Mouse (Mus musculus) intestine, embryonic 16.5 days (tissue): ENCODE results near the gene Txk. TPM values are rescaled to one million over a fixed set of nuclear protein-coding genes. Genes with fewer than 3 reads are reported as not detected.

Experiments
- ATAC-seq: fragments of 200-750 bp; cut with Nextera tagmentation; 2 replicates; pipeline ENCODE4 v1.8.0; 2017; ENCODE audit warnings: moderate TSS enrichment, moderate library complexity
- H3K27ac ChIP-seq: fragments of 300-500 bp; sonication (generic); 2 replicates; pipeline ENCODE4 v1.5.1; 2014; ENCODE audit warnings: mild to moderate bottlenecking, low read length
- H3K27me3 ChIP-seq: fragments of 300-500 bp; sonication (generic); replicated peaks from 2 replicates; pipeline ENCODE4 v1.6.1; 2014; ENCODE audit warnings: low read length, control low read depth, mixed read lengths; ENCODE audit not compliant: control insufficient read depth, insufficient read depth
- H3K36me3 ChIP-seq: fragments of 300-500 bp; sonication (generic); 2 replicates; pipeline ENCODE4 v1.6.1; 2014; ENCODE audit warnings: low read length, control low read depth; ENCODE audit not compliant: control insufficient read depth, insufficient read depth
- H3K4me1 ChIP-seq: fragments of 300-500 bp; sonication (generic); 2 replicates; pipeline ENCODE4 v1.6.1; 2014; ENCODE audit warnings: low read length, control low read depth, mixed read lengths; ENCODE audit not compliant: control insufficient read depth, insufficient read depth
- H3K4me2 ChIP-seq: fragments of 300-500 bp; sonication (generic); 2 replicates; pipeline ENCODE4 v1.6.1; 2014; ENCODE audit warnings: low read depth, low read length, control low read depth
- H3K4me3 ChIP-seq: fragments of 300-500 bp; sonication (generic); 2 replicates; pipeline ENCODE4 v1.5.1; 2014; ENCODE audit warnings: mild to moderate bottlenecking, low read length
- H3K9ac ChIP-seq: fragments of 300-500 bp; sonication (generic); 2 replicates; pipeline ENCODE4 v1.6.1; 2014; ENCODE audit warnings: low read depth, low read length
- H3K9me3 ChIP-seq: fragments of 300-500 bp; sonication (generic); 2 replicates; pipeline ENCODE4 v1.6.1; 2016; ENCODE audit warnings: low read length, control low read depth; ENCODE audit not compliant: control insufficient read depth
- WGBS: fragments of 180-500 bp; shearing (Covaris S2); extraction: QIAGEN DNeasy Blood & Tissue Kit; methylation state at CpG from one replicate; pipeline ENCODE4 v1.1.7; 2014; 5-methylcytosine and 5-hydroxymethylcytosine counted together
- polyA plus RNA-seq: library from polyadenylated mRNA; unstranded; fragments of >200 nt; fragmentation: Nextera tagmentation; extraction: Ambion mirVana; gene quantifications from 2 replicates; pipeline ENCODE4 v1.2.1, GENCODE M21; 2015

The Txk gene
- polyA plus RNA-seq, 1 experiment from 2014 or later = 0.48 TPM

DNA sequence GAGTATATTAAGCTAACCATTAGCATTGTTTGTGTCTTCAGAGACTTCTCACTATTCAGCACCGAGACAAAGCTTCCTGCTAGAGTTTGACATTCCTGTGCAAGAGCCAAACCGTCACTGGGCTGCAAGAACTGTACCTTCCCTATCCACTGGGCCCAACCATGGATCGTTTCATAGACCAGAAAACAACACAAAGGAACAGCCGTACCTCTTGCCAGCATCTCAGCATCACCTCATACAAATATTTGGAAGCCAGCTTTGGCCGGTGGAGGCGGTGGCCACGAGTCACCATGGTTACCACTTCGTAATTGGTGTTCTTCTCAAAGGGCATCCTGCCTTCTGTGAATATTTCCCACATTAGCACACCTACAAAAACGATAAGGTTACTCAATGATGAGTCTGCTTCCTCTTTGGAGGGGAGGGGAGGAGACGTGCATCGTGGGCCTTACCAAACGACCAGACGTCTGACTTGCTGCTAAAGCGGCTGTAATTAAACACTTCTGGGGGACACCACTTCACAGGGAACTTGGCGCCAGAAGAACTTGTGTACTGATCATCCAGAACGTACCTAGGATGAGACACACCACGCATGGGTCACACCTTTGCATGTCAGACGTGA lies 4.7 kb upstream of the Txk start:
- Histone ChIP-seq H3K27ac (no peak overlapping the region), H3K4me1 (no peaks in the 10 kb centered on the region), H3K4me2 (no peak overlapping the region), H3K27me3 (no peaks in the 10 kb centered on the region), H3K4me3 (no peak overlapping the region), H3K9me3 (no peaks in the 10 kb centered on the region), H3K36me3 (0 out of 2 replicates have a peak, but pooled peaks cover 2% of the 10 kb centered on the region), H3K9ac (no peak overlapping the region)
- no peak for ATAC-seq
- WGBS = 78% methylated on average over 18 of the region's 18 CpGs

DNA sequence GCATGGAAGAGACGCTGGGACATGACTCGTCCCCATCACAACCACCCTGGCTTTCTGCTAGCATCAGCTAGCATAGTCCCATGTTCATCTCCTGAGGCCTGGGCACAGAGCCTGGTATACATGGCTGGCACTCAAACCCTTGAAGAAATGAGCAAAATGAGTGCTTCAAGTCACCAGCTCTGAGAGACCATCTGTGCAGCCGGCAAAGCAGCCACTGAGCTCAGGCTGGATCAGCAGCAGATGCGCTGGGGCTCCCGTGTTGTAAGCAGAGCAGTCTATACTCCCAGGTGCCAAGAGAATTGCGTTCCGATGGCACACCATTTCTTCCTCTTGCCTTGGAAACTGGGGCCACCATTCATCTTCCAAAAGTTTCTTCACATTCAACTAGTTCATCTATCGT lies 3.4 kb upstream of the Txk start:
- no peak overlapping the region for H3K27ac ChIP-seq
- H3K4me1 ChIP-seq = no peaks in the 10 kb centered on the region
- H3K4me2 ChIP-seq = no peak overlapping the region
- 0 out of 2 replicates have a peak, but pooled peaks cover 2% of the 10 kb centered on the region for H3K36me3 ChIP-seq
- no peak for ATAC-seq
- no peak overlapping the region for H3K4me3 ChIP-seq
- no peak overlapping the region for H3K9ac ChIP-seq
- WGBS = 89% methylated on average over 8 of the region's 8 CpGs
- H3K27me3 ChIP-seq = no peaks in the 10 kb centered on the region
- no peaks in the 10 kb centered on the region for H3K9me3 ChIP-seq

DNA sequence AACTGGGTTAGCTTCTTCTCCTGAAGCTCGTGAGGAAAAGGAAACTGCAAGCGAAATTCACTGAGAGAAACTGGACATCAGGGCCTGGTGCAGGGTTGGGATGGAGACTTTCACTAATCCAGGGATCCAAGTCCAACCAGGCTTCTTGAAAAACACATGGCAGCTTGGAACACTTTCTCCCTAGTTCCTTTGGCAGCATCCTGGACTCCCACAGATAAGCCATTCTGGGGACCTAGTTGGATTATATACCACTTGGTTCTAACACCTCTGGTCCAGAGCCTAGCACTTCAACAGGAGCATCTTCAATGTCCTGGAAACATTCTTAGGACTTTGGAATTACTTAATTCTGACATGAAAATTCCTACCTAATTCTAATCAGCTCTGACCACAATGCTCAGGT lies 2.5 kb upstream of the Txk start:
- 83% methylated on average over 2 of the region's 2 CpGs for WGBS
- H3K4me3 ChIP-seq = no peak overlapping the region
- H3K9me3 ChIP-seq = no peaks in the 10 kb centered on the region
- H3K4me1 ChIP-seq = no peaks in the 10 kb centered on the region
- no peak overlapping the region for H3K4me2 ChIP-seq
- H3K27ac ChIP-seq = no peak overlapping the region
- 0 out of 2 replicates have a peak, but pooled peaks cover 2% of the 10 kb centered on the region for H3K36me3 ChIP-seq
- H3K27me3 ChIP-seq = no peaks in the 10 kb centered on the region
- no peak overlapping the region for H3K9ac ChIP-seq
- ATAC-seq = no peak

DNA sequence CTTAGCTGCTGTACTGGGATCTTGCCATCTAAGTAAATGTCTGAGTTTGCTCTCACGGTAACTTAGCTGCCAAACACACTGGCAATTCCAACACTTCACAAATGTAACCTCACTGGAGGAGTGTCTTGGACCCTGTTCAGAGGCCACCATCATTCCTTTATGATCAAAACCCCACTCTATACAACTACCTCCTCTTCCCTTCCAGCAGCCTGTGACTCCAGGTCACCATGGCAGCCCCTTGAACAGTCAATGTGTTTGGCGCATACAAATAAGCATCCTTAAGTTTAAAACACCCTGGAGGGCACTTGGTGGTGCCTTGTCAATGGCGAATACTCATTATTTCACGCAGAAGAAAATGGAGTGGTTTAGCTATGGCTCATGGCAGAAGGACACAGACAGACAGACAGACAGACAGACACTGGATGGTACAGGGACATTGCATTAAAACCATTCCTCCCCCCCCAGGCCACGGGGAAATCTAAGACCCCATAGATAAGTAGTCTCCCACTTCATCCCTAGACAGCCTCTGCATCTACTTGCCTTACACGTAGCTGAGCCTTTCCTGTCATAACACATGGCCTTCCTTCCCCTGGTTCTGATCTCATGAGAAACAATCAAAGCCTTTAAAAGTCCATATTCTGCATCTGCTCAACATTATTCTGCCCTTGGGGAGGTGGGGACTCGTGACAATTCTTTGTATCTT lies 1.4 kb downstream of the Txk start:
- Histone ChIP-seq H3K27me3 (no peaks in the 10 kb centered on the region), H3K4me3 (no peak overlapping the region), H3K4me2 (no peak overlapping the region), H3K36me3 (no peaks in the 10 kb centered on the region), H3K9ac (no peak overlapping the region), H3K27ac (no peak overlapping the region), H3K9me3 (no peaks in the 10 kb centered on the region), H3K4me1 (no peaks in the 10 kb centered on the region)
- ATAC-seq = no peak
- 82% methylated on average over 7 of the region's 7 CpGs for WGBS

GRCm38 (mm10) chr5:72750226-72750625 lies 2.4 kb downstream of the Txk start:
- WGBS = 84% methylated on average over 5 of the region's 5 CpGs
- Histone ChIP-seq H3K9me3 (no peaks in the 10 kb centered on the region), H3K4me1 (no peaks in the 10 kb centered on the region), H3K36me3 (no peaks in the 10 kb centered on the region), H3K27ac (no peak overlapping the region), H3K4me3 (no peak overlapping the region), H3K4me2 (no peak overlapping the region), H3K27me3 (no peaks in the 10 kb centered on the region), H3K9ac (no peak overlapping the region)
- no peak for ATAC-seq

GRCm38 (mm10) chr5:72748659-72749265 lies 3.8 kb downstream of the Txk start:
- no peaks in the 10 kb centered on the region for H3K9me3 ChIP-seq
- 60% methylated on average over 7 of the region's 7 CpGs for WGBS
- ATAC-seq = peak; percentile 63

GRCm38 (mm10) chr5:72747384-72747783 lies 5.2 kb downstream of the Txk start:
- Histone ChIP-seq H3K4me1 (no peaks in the 10 kb centered on the region), H3K27me3 (no peaks in the 10 kb centered on the region), H3K36me3 (no peaks in the 10 kb centered on the region), H3K4me2 (no peak overlapping the region), H3K9me3 (no peaks in the 10 kb centered on the region), H3K4me3 (no peak overlapping the region), H3K9ac (no peak overlapping the region), H3K27ac (no peak overlapping the region)
- no peak for ATAC-seq
- 79% methylated on average over 4 of the region's 4 CpGs for WGBS

More at GRCm38 (mm10) chr5:72748659-72749265, 3.8 kb downstream of the Txk start:
- Histone ChIP-seq H3K27me3 (no peaks in the 10 kb centered on the region), H3K9ac (no peak overlapping the region), H3K4me3 (no peak overlapping the region), H3K27ac (no peak overlapping the region), H3K36me3 (no peaks in the 10 kb centered on the region), H3K4me1 (no peaks in the 10 kb centered on the region), H3K4me2 (no peak overlapping the region)

DNA sequence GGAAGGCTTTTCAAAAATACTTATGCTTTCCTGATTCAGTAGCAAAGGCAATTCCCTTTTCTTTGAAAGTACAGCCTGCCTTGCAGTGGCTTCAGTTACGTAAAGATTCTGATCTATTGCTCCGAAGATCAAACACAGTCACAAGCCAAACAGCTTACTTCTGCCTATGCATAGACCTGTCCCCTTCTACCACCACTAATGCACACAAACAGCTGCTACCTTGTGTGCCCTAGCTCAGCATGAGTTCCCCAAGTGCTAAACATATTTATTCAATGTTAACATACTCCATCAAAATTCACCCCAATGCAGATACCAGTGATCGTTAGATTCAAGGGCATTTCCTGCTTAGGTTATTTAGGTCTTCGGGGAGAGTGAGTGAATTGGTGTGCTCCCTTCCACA lies 6.1 kb downstream of the Txk start:
- no peak for ATAC-seq
- no peaks in the 10 kb centered on the region for H3K9me3 ChIP-seq
- H3K4me2 ChIP-seq = no peak overlapping the region
- H3K9ac ChIP-seq = no peak overlapping the region
- H3K4me1 ChIP-seq = no peaks in the 10 kb centered on the region
- WGBS = 59% methylated on average over 4 of the region's 4 CpGs
- no peaks in the 10 kb centered on the region for H3K27me3 ChIP-seq
- H3K4me3 ChIP-seq = no peak overlapping the region
- no peak overlapping the region for H3K27ac ChIP-seq
- H3K36me3 ChIP-seq = no peaks in the 10 kb centered on the region

DNA sequence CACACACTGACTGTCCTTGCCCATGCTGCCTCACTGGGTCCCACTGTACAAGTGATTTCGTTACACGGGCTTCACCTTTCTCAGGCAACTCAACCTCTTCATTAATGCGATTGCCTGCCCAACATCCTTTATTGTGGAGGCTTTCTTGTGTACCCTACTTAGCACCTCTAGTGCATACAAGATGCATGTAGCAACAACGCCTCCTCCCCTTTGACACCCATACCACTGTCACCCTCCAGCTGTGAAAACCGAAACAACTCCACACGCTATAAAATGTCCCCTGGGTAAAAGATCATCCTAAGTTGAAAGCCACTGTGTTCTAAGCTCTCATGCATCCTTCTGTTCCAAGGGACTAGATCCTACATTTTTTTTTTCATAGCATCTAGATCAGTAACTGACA lies 9.5 kb downstream of the Txk start:
- Histone ChIP-seq H3K27ac (no peak overlapping the region), H3K9ac (no peak overlapping the region), H3K4me2 (no peak overlapping the region), H3K4me3 (no peak overlapping the region), H3K36me3 (no peaks in the 10 kb centered on the region), H3K4me1 (no peaks in the 10 kb centered on the region), H3K9me3 (no peaks in the 10 kb centered on the region), H3K27me3 (no peaks in the 10 kb centered on the region)
- WGBS = 90% methylated on average over 6 of the region's 6 CpGs
- no peak for ATAC-seq
